Mouse (Mus musculus) neural tube, embryonic 13.5 days (tissue): Measurements from ENCODE around the gene B3galt1. TPM values are rescaled to one million over a fixed set of nuclear protein-coding genes. Genes with fewer than 3 reads are reported as not detected.

Experiments used
- ATAC-seq: fragments of 200-750 bp; cut with Nextera tagmentation; 2 replicates; pipeline ENCODE4 v1.8.0; 2017; ENCODE audit warnings: low read depth, mild to moderate bottlenecking, moderate TSS enrichment, moderate library complexity
- H3K27ac ChIP-seq: fragments of 300-500 bp; sonication (generic); replicated peaks from 2 replicates; pipeline ENCODE4 v1.5.1; 2015; ENCODE audit warnings: moderate library complexity, mild to moderate bottlenecking, inconsistent platforms
- H3K27me3 ChIP-seq: fragments of 300-500 bp; sonication (generic); 2 replicates; pipeline ENCODE4 v1.6.1; 2015; ENCODE audit warnings: mild to moderate bottlenecking, inconsistent platforms
- H3K36me3 ChIP-seq: fragments of 300-500 bp; sonication (generic); 2 replicates; pipeline ENCODE4 v1.6.1; 2015; ENCODE audit warnings: mild to moderate bottlenecking, inconsistent platforms
- H3K4me1 ChIP-seq: fragments of 300-500 bp; sonication (generic); replicated peaks from 2 replicates; pipeline ENCODE4 v1.6.1; 2015; ENCODE audit warnings: inconsistent platforms
- H3K4me2 ChIP-seq: fragments of 300-500 bp; sonication (generic); 2 replicates; pipeline ENCODE4 v1.6.1; 2015; ENCODE audit warnings: inconsistent platforms, mild to moderate bottlenecking, moderate library complexity
- H3K4me3 ChIP-seq: fragments of 300-500 bp; sonication (generic); 2 replicates; pipeline ENCODE4 v1.5.1; 2015; ENCODE audit warnings: mild to moderate bottlenecking, inconsistent platforms
- H3K9ac ChIP-seq: fragments of 300-500 bp; sonication (generic); 2 replicates; pipeline ENCODE4 v1.6.1; 2015; ENCODE audit warnings: moderate library complexity, mild to moderate bottlenecking, inconsistent platforms
- H3K9me3 ChIP-seq: fragments of 300-500 bp; sonication (generic); 2 replicates; pipeline ENCODE4 v1.6.1; 2016; ENCODE audit warnings: inconsistent platforms
- WGBS: fragments of 180-500 bp; shearing (Covaris S2); methylation state at CpG from one replicate; pipeline ENCODE4 v1.1.7; 2015; 5-methylcytosine and 5-hydroxymethylcytosine counted together
- polyA plus RNA-seq: library from polyadenylated mRNA; unstranded; fragments of >200 nt; fragmentation: Nextera tagmentation; extraction: Ambion mirVana; gene quantifications from 2 replicates; pipeline ENCODE4 v1.2.1, GENCODE M21; 2015

Gene B3galt1
- polyA plus RNA-seq, 1 experiment from 2014 or later, result 54.6 TPM

DNA sequence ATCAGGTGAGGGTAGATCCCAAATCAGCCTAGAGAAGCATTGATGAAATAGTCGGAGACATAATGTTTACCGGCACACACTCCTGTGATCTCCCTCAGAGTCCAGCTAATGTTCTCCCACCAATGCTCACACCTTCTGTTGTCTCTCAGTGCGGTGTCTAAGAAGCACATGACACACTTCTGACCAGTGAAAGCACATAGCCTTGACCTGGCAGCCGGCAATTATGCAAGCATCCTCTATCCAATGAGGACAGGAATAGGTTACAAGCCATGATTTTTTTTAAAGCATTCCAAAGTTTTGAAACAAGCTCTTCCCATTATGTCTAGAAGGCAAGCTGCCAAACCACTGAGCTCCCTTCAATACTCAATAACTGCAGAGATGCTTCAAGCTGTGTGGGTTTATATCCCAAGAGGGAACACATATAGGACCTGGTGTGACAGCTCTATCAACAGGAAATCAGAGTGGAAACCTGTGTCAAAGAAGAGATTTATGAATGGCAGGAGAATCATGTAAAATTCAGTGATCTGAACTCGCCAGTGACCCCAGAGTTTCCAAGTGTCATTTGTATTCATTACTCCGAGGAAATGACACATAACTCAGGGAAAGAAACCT, 456.0 kb downstream of the B3galt1 start:
- no peak for ATAC-seq
- 79% methylated on average over 6 of the region's 6 CpGs for WGBS
- Histone ChIP-seq H3K4me2 (no peak overlapping the region), H3K36me3 (no peaks in the 10 kb centered on the region), H3K4me1 (no peaks in the 10 kb centered on the region; the same call in 1 of the 2 replicates), H3K27ac (no peak overlapping the region), H3K9ac (no peak overlapping the region), H3K9me3 (no peaks in the 10 kb centered on the region), H3K4me3 (no peak overlapping the region), H3K27me3 (no peaks in the 10 kb centered on the region)

GRCm38 (mm10) chr2:68028811-68029210, 463.1 kb downstream of the B3galt1 start:
- no peak overlapping the region for H3K4me3 ChIP-seq
- no peak overlapping the region for H3K9ac ChIP-seq
- no peaks in the 10 kb centered on the region for H3K9me3 ChIP-seq
- H3K27ac ChIP-seq, result no peak overlapping the region
- H3K4me2 ChIP-seq, result no peak overlapping the region
- WGBS, result 93% methylated on average over 2 of the region's 2 CpGs
- H3K4me1 ChIP-seq, result no peaks in the 10 kb centered on the region
- H3K27me3 ChIP-seq, result no peaks in the 10 kb centered on the region
- no peak for ATAC-seq
- H3K36me3 ChIP-seq, result no peaks in the 10 kb centered on the region

DNA sequence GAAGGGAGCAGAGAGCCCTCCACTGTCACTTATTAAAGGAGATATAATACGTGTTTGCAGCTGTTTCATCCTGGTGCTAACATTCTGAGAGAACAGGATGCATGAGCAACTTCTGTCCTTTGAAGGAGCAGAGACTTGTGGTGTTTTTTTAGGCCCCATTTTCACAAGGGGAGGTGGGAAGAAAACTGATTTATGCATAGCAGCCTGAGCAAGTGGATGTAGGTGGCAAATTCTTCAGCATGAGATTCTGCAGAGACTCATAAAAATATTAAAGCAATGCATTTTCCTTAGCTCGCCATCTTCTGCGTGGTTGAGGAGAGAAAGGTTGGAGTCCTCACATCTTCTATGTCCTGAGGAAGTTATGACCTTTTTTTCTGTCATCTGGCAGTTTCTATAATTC, 469.0 kb downstream of the B3galt1 start:
- Histone ChIP-seq H3K27ac (no peak overlapping the region), H3K4me1 (no peaks in the 10 kb centered on the region), H3K4me3 (no peak overlapping the region), H3K36me3 (no peaks in the 10 kb centered on the region), H3K4me2 (no peak overlapping the region), H3K9me3 (no peaks in the 10 kb centered on the region), H3K27me3 (no peaks in the 10 kb centered on the region), H3K9ac (no peak overlapping the region)
- 80% methylated on average over 3 of the region's 3 CpGs for WGBS
- no peak for ATAC-seq

- ATAC-seq, result no peak
- no peaks in the 10 kb centered on the region for H3K4me1 ChIP-seq
- H3K4me2 ChIP-seq, result no peak overlapping the region
- H3K27me3 ChIP-seq, result no peaks in the 10 kb centered on the region
- H3K9me3 ChIP-seq, result no peaks in the 10 kb centered on the region
- H3K36me3 ChIP-seq, result no peaks in the 10 kb centered on the region
- no peak overlapping the region for H3K4me3 ChIP-seq
- H3K27ac ChIP-seq, result no peak overlapping the region
- H3K9ac ChIP-seq, result no peak overlapping the region
- WGBS, result 82% methylated on average over 5 of the region's 5 CpGs
Observed at GRCm38 (mm10) chr2:68040752-68041151, 475.1 kb downstream of the B3galt1 start.

DNA sequence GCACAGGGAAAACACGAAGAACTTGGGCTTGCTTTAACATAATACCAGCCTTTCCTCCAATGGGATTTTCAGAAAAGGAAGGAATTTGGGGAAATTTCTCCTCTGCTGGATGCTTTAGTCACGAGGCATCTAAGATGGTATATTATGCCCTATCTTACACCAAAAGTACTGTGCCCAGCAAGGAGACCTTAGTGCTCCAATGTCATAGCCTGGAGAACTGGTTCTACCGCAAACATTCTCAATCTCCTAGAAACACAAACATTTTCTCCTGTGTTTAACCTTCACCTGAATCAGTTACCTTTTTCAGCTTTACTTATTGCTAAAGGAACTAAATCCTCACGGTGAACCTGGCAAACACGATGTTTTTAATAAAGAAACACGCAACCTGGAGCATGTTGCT, 486.8 kb downstream of the B3galt1 start:
- Histone ChIP-seq H3K4me1 (peaks cover 5% of the 10 kb centered on the region; the same call in 1 of the 2 replicates), H3K9me3 (no peaks in the 10 kb centered on the region), H3K27me3 (no peaks in the 10 kb centered on the region), H3K36me3 (no peaks in the 10 kb centered on the region), H3K4me2 (no peak overlapping the region), H3K4me3 (no peak overlapping the region), H3K27ac (no peak overlapping the region), H3K9ac (no peak overlapping the region)
- WGBS, result 91% methylated on average over 6 of the region's 6 CpGs
- no peak for ATAC-seq

DNA sequence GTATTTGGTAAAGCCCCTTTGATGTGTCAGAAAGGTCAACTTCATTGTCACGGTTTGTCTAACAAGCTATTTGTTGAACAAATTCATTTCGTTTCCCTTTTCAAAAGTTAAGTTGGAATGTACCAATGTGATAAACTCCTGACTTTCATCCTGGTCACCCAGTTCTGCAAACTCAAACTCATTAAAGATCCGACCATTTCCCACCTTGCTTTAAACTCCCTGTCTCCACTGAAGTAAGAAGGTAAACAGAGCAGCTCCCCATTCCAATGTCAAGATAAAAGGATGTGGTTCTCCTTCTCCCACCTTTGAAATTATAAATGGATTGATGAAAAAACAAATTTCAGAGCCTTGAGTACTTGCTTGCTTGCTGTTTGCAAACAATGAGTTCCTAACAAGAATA, 487.6 kb downstream of the B3galt1 start:
- Histone ChIP-seq H3K27me3 (no peaks in the 10 kb centered on the region), H3K36me3 (no peaks in the 10 kb centered on the region), H3K9ac (no peak overlapping the region), H3K4me2 (no peak overlapping the region), H3K27ac (no peak overlapping the region), H3K9me3 (no peaks in the 10 kb centered on the region), H3K4me1 (peaks cover 5% of the 10 kb centered on the region; the same call in 1 of the 2 replicates), H3K4me3 (no peak overlapping the region)
- ATAC-seq, result no peak
- WGBS, result 73% methylated on average over 3 of the region's 3 CpGs

- Histone ChIP-seq H3K4me1 (no peaks in the 10 kb centered on the region), H3K9me3 (no peaks in the 10 kb centered on the region), H3K4me3 (no peak overlapping the region), H3K36me3 (no peaks in the 10 kb centered on the region), H3K27me3 (no peaks in the 10 kb centered on the region), H3K27ac (no peak overlapping the region), H3K9ac (no peak overlapping the region), H3K4me2 (no peak overlapping the region)
- ATAC-seq, result no peak
- WGBS, result 89% methylated on average over 4 of the region's 4 CpGs
Observed at GRCm38 (mm10) chr2:68061341-68061740, 495.7 kb downstream of the B3galt1 start.

DNA sequence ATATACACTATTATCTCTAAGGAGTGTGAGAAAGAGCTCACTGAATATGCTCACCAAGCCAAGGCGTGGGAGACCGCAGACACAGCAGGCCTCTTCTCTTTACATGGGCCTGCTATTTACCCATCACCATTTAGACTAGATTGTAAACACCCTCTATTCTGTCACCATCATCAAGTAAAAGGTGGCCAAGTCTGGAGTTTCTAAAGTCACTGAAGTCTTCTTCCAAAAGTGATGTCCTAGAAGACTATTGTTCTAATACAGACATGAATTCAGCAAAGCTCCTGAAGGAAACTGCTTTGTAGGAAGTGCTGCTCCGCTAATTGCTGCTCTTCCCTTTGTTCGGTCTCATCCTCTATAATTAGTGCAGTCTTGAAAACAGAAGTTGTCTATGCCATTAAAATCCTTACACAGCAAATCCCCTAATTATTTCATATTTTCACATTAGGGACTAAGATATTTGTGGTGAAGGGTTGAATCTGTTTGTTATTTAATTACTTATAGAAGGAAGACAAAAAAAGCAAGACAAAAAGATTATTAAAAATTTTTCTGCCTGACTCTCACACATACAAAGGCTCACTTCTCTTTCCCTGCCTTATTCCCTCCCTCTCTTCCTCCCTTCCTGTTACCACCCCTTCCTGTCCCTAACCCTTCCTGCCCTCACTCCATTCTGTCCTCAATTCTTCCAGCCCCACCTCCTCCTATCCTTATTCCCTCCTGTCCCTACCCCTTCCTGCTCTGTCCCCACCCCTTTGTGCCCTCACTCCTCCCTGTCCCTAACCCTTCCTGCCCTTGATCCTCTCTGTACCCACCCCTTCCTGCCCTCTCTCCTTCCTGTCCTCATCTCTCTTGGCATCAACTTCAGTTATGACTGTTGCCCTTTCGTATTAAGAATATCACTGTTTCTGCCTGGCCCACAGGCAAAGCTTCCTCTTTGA, 514.0 kb downstream of the B3galt1 start:
- H3K9me3 ChIP-seq, result no peaks in the 10 kb centered on the region
- H3K4me2 ChIP-seq, result no peak overlapping the region
- H3K9ac ChIP-seq, result no peak overlapping the region
- H3K27me3 ChIP-seq, result no peaks in the 10 kb centered on the region
- no peak overlapping the region for H3K27ac ChIP-seq
- 80% methylated on average over 5 of the region's 5 CpGs for WGBS
- no peak overlapping the region for H3K4me3 ChIP-seq
- no peak for ATAC-seq
- H3K4me1 ChIP-seq, result no peaks in the 10 kb centered on the region
- H3K36me3 ChIP-seq, result no peaks in the 10 kb centered on the region

- Histone ChIP-seq H3K27ac (no peak overlapping the region), H3K4me3 (no peak overlapping the region), H3K9me3 (no peaks in the 10 kb centered on the region), H3K36me3 (no peaks in the 10 kb centered on the region), H3K4me1 (no peaks in the 10 kb centered on the region), H3K4me2 (no peak overlapping the region), H3K9ac (no peak overlapping the region), H3K27me3 (no peaks in the 10 kb centered on the region)
- no peak for ATAC-seq
Observed at GRCm38 (mm10) chr2:68080872-68081280, 515.2 kb downstream of the B3galt1 start.

DNA sequence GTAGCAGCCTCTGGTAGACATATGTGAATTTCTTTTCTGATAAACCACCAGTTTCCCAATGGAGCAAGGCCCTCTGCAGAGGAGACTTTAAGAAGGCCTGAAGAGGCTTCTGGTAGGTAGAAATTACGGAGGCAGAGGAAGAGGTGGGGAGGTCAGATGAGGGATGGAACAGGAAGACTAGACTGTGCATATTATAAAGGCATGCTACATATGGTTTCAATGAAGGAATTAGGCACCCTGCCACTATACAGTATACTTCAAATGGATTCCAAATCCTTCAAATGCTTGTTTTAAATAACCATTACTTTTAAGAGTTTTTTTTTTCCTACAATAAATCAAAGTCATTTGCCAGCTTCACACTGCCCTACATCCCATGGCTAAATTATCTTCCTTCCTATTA, 518.8 kb downstream of the B3galt1 start:
- H3K4me2 ChIP-seq, result no peak overlapping the region
- no peak overlapping the region for H3K27ac ChIP-seq
- no peak for ATAC-seq
- H3K27me3 ChIP-seq, result no peaks in the 10 kb centered on the region
- no peak overlapping the region for H3K9ac ChIP-seq
- no peaks in the 10 kb centered on the region for H3K9me3 ChIP-seq
- H3K4me1 ChIP-seq, result 0 out of 2 replicates have a peak, but pooled peaks cover 4% of the 10 kb centered on the region
- WGBS, result 85% methylated on average over 1 of the region's 1 CpGs
- H3K4me3 ChIP-seq, result no peak overlapping the region
- no peaks in the 10 kb centered on the region for H3K36me3 ChIP-seq

GRCm38 (mm10) chr2:68086101-68086500, 520.4 kb downstream of the B3galt1 start:
- Histone ChIP-seq H3K9me3 (no peaks in the 10 kb centered on the region), H3K4me1 (0 out of 2 replicates have a peak, but pooled peaks cover 4% of the 10 kb centered on the region), H3K4me2 (no peak overlapping the region), H3K9ac (no peak overlapping the region), H3K4me3 (no peak overlapping the region), H3K27ac (no peak overlapping the region), H3K27me3 (no peaks in the 10 kb centered on the region), H3K36me3 (no peaks in the 10 kb centered on the region)
- no peak for ATAC-seq
- WGBS, result 72% methylated on average over 4 of the region's 4 CpGs

GRCm38 (mm10) chr2:68091559-68091958, 525.9 kb downstream of the B3galt1 start:
- Histone ChIP-seq H3K4me2 (no peak overlapping the region), H3K36me3 (no peaks in the 10 kb centered on the region), H3K27me3 (no peaks in the 10 kb centered on the region), H3K4me3 (no peak overlapping the region), H3K4me1 (0 out of 2 replicates have a peak, but pooled peaks cover 4% of the 10 kb centered on the region), H3K9ac (no peak overlapping the region), H3K9me3 (no peaks in the 10 kb centered on the region), H3K27ac (no peak overlapping the region)
- 85% methylated on average over 2 of the region's 2 CpGs for WGBS
- ATAC-seq, result no peak
